ENCODE assay signal across 8 mouse cellular contexts in genomic region chr17:47737271-47738065, GRCm38 (mm10). TPM values are rescaled to one million over a fixed set of nuclear protein-coding genes. Genes with fewer than 3 reads are reported as not detected.
DNase-seq lines count a peak whose midpoint lies in the region; ATAC-seq and TF ChIP-seq lines count a peak whose summit lies in the region.

No protein-coding gene starts in this region.

- H3K4me1 ChIP-seq in hindbrain, postnatal 0 days (ENCODE audit: insufficient read depth, low read length): 0 out of 2 replicates have a peak, but pooled peaks cover 5% of the 10 kb centered on the region
- peaks cover 28% of the 10 kb centered on the region for H3K4me1 ChIP-seq in megakaryocyte, embryonic 14.5 days

- intact Hi-C loops in gastrocnemius, adult 2 months (cut with DNase I): loop anchor here (2.0 to 5.0 kb wide), 2 partner anchors 23 to 35 kb away; no protein-coding TSS in a partner anchor

- peak; percentile 64 for ATAC-seq in common myeloid progenitor, adult 5-6 weeks (replicated peaks; ENCODE audit: low read depth, poor library complexity, severe bottlenecking)
- peak; percentile 83 for ATAC-seq in hindbrain, postnatal 0 days

- peak overlapping the region; percentile 95 for H3K4me2 ChIP-seq in hindbrain, postnatal 0 days (ENCODE audit: low read depth, low read length)

- peak overlapping the region; percentile 97 for H3K4me3 ChIP-seq in gastrocnemius, adult 2 months
- H3K4me3 ChIP-seq in hindbrain, postnatal 0 days (ENCODE audit: low read length): peak overlapping the region; percentile 61
- H3K4me3 ChIP-seq in megakaryocyte, embryonic 14.5 days (replicated peaks): peak overlapping the region; percentile 96

- H3K9ac ChIP-seq in hindbrain, postnatal 0 days (replicated peaks; ENCODE audit: low read length): peak overlapping the region; percentile 53

- H3K27me3 ChIP-seq in hindbrain, postnatal 0 days (ENCODE audit: insufficient read depth, low read length): no peaks in the 10 kb centered on the region
- H3K27me3 ChIP-seq in megakaryocyte, embryonic 14.5 days (replicated peaks): peaks cover 65% of the 10 kb centered on the region

- no peaks in the 10 kb centered on the region for H3K9me3 ChIP-seq in hindbrain, postnatal 0 days (ENCODE audit: low read length)
- no peaks in the 10 kb centered on the region for H3K9me3 ChIP-seq in megakaryocyte, embryonic 14.5 days

- DNase-seq in R1 (ENCODE audit: low read depth, low spot score): peak; percentile 89
- peak; percentile 96 for DNase-seq in gastrocnemius, adult 2 months
- peak; percentile 70 for DNase-seq in hindbrain, postnatal 0 days (ENCODE audit: low spot score)
- DNase-seq in left cerebral cortex, adult 9 months (ENCODE audit: low spot score in 2 of 2): peak; percentile 68 to 77
- peak; percentile 63 for DNase-seq in right cerebral cortex, postnatal 14 days
- peak; percentile 80 for DNase-seq in urinary bladder, postnatal 25 days (ENCODE audit: low spot score)

- WGBS in hindbrain, postnatal 0 days: 1% methylated on average over 46 of the region's 60 CpGs

- TF ChIP-seq CTCF in gastrocnemius, adult 2 months (IDR thresholded peaks at IDR 0.05): no peak
- TF ChIP-seq CTCF in hindbrain, postnatal 0 days (IDR thresholded peaks at IDR 0.05; ENCODE audit: low read depth): no peak

- peak overlapping the region; percentile 99 for H3K27ac ChIP-seq in gastrocnemius, adult 2 months
- peak overlapping the region; percentile 69 for H3K27ac ChIP-seq in hindbrain, postnatal 0 days

- H3K36me3 ChIP-seq in hindbrain, postnatal 0 days (ENCODE audit: insufficient read depth, low read length): no peaks in the 10 kb centered on the region
- no peaks in the 10 kb centered on the region for H3K36me3 ChIP-seq in megakaryocyte, embryonic 14.5 days (replicated peaks; ENCODE audit: low read length)

RNA-seq across cellular contexts. Expression of gene Tfeb, which starts 0.6 kb away (rescaled TPM):
- total RNA-seq in common myeloid progenitor, adult 5-6 weeks (2017): 5.8 and 6.4 TPM in 2 replicates
- total RNA-seq in gastrocnemius, adult 2 months (2021): 10 to 100 TPM; 85.3 to 93.9 TPM
- total RNA-seq in hindbrain, postnatal 0 days (2014; rRNA removed): 10.0 and 13.2 TPM in 2 replicates
- 6.6 TPM in 2 replicates for polyA plus RNA-seq in hindbrain, postnatal 0 days (2015; fragmentation: Nextera tagmentation; extraction: Ambion mirVana)
- polyA plus RNA-seq in megakaryocyte, embryonic 14.5 days (2012; ENCODE audit: insufficient read depth, low replicate concordance): 20.9 and 34.8 TPM in 2 replicates

RNA-seq across cellular contexts. Expression of gene Pgc, which starts 10.8 kb away (rescaled TPM):
- total RNA-seq in common myeloid progenitor, adult 5-6 weeks (2017): not detected in 2 replicates
- total RNA-seq in gastrocnemius, adult 2 months (2021): not detected
- total RNA-seq in hindbrain, postnatal 0 days (2014; rRNA removed): 0.21 TPM in 1 of 2 replicates, not detected in the other
- polyA plus RNA-seq in hindbrain, postnatal 0 days (2015; fragmentation: Nextera tagmentation; extraction: Ambion mirVana): 0.14 and 0.42 TPM in 2 replicates
- polyA plus RNA-seq in megakaryocyte, embryonic 14.5 days (2012; ENCODE audit: insufficient read depth, low replicate concordance): not detected in 2 replicates

RNA-seq across cellular contexts. Expression of gene Prickle4, which starts 42.9 kb away (rescaled TPM):
- 0.27 and 0.34 TPM in 2 replicates for total RNA-seq in common myeloid progenitor, adult 5-6 weeks (2017)
- 1 to 10 TPM; 2.6 to 3.7 TPM for total RNA-seq in gastrocnemius, adult 2 months (2021)
- total RNA-seq in hindbrain, postnatal 0 days (2014; rRNA removed): 2.2 TPM in 1 of 2 replicates, not detected in the other
- 1.5 and 1.8 TPM in 2 replicates for polyA plus RNA-seq in hindbrain, postnatal 0 days (2015; fragmentation: Nextera tagmentation; extraction: Ambion mirVana)
- polyA plus RNA-seq in megakaryocyte, embryonic 14.5 days (2012; ENCODE audit: insufficient read depth, low replicate concordance): 3.4 and 5.0 TPM in 2 replicates

RNA-seq across cellular contexts. Expression of gene Gm21981, which starts 43.2 kb away (rescaled TPM):
- 0.10 and 0.41 TPM in 2 replicates for total RNA-seq in common myeloid progenitor, adult 5-6 weeks (2017)
- under 1 TPM; 0.45 to 0.46 TPM for total RNA-seq in gastrocnemius, adult 2 months (2021)
- 5.5 and 8.3 TPM in 2 replicates for total RNA-seq in hindbrain, postnatal 0 days (2014; rRNA removed)
- polyA plus RNA-seq in hindbrain, postnatal 0 days (2015; fragmentation: Nextera tagmentation; extraction: Ambion mirVana): 0.79 and 0.85 TPM in 2 replicates
- polyA plus RNA-seq in megakaryocyte, embryonic 14.5 days (2012; ENCODE audit: insufficient read depth, low replicate concordance): 0.25 TPM in 1 of 2 replicates, not detected in the other

RNA-seq across cellular contexts. Expression of gene Frs3, which starts 48.6 kb away (rescaled TPM):
- 0.92 and 1.6 TPM in 2 replicates for total RNA-seq in common myeloid progenitor, adult 5-6 weeks (2017)
- 1 to 10 TPM; 4.2 to 5.7 TPM for total RNA-seq in gastrocnemius, adult 2 months (2021)
- total RNA-seq in hindbrain, postnatal 0 days (2014; rRNA removed): 143 and 153 TPM in 2 replicates
- 55.1 and 58.8 TPM in 2 replicates for polyA plus RNA-seq in hindbrain, postnatal 0 days (2015; fragmentation: Nextera tagmentation; extraction: Ambion mirVana)
- polyA plus RNA-seq in megakaryocyte, embryonic 14.5 days (2012; ENCODE audit: insufficient read depth, low replicate concordance): 0.94 TPM in 1 of 2 replicates, not detected in the other

Comparison
In these comparisons a context has a peak if more than half of its experiments do, and no peak if none do; other contexts are left out.
1. Peak in every context shown above with its lines: DNase-seq, ATAC-seq, H3K4me3 ChIP-seq and H3K27ac ChIP-seq.